Mouse (Mus musculus) mouse trophoblast stem cell (cell line): ENCODE measurements around the gene Cpox.
"Not testable (repeated sequence)": the region's sequence is repeated elsewhere in the genome, so short reads cannot be mapped to it uniquely, and the experiment has no call there.

ENCODE experiments used
- in situ Hi-C, 2 experiments: fragments of 300-500 bp; cut with MseI, MboI; formaldehyde crosslinking; loops; 2 replicates in 1 of 2; 3 replicates in 1 of 2; pipeline ENCODE4 v1.15.1; 2025

The Cpox gene

GRCm38 (mm10) chr16:58669917-58670630 is at the start of gene Cpox:
Cpox (plus strand) TSS chr16:58670292.
- in situ Hi-C loops: no loop called here

GRCm38 (mm10) chr16:58622377-58622776 is 47.7 kb upstream of the Cpox start:
- in situ Hi-C loops: loop anchor here (10.0 kb wide), 2 partner anchors 158 to 168 kb away; no protein-coding TSS in a partner anchor

GRCm38 (mm10) chr16:58623114-58623513 is 47.0 kb upstream of the Cpox start:
- in situ Hi-C loops: loop anchor here (10.0 kb wide), 2 partner anchors 158 to 168 kb away; no protein-coding TSS in a partner anchor

- in situ Hi-C loops: loop anchor here (10.0 kb wide), 2 partner anchors 159 to 169 kb away; no protein-coding TSS in a partner anchor
Observed at GRCm38 (mm10) chr16:58623944-58624343, 46.1 kb upstream of the Cpox start.

GRCm38 (mm10) chr16:58627597-58628335 is 42.3 kb upstream of the Cpox start:
- in situ Hi-C loops: loop anchor here (10.0 kb wide), 2 partner anchors 163 to 173 kb away; no protein-coding TSS in a partner anchor

- in situ Hi-C loops: loop anchor here (10.0 kb wide), 2 partner anchors 164 to 174 kb away; no protein-coding TSS in a partner anchor
Observed at GRCm38 (mm10) chr16:58628336-58628680, 41.8 kb upstream of the Cpox start.

- in situ Hi-C loops: loop anchor here (10.0 kb wide), 2 partner anchors 164 to 174 kb away; no protein-coding TSS in a partner anchor
Observed at GRCm38 (mm10) chr16:58628968-58629367, 41.1 kb upstream of the Cpox start.

- in situ Hi-C loops: loop anchor here (10.0 kb wide), 2 partner anchors 165 to 175 kb away; no protein-coding TSS in a partner anchor
Observed at GRCm38 (mm10) chr16:58629736-58630135, 40.4 kb upstream of the Cpox start.

- in situ Hi-C loops: no loop called here
Observed at GRCm38 (mm10) chr16:58635866-58636265, 34.2 kb upstream of the Cpox start.

- in situ Hi-C loops: no loop called here
Observed at GRCm38 (mm10) chr16:58637448-58637847, 32.6 kb upstream of the Cpox start.

- in situ Hi-C loops: no loop called here
Observed at GRCm38 (mm10) chr16:58638016-58638415, 32.1 kb upstream of the Cpox start.

GRCm38 (mm10) chr16:58638689-58639175 is 31.4 kb upstream of the Cpox start, which contains the start of gene E330017A01Rik:
E330017A01Rik (minus strand) TSS chr16:58638739.
- in situ Hi-C loops: no loop called here

GRCm38 (mm10) chr16:58649979-58650378 is 20.1 kb upstream of the Cpox start:
- in situ Hi-C loops: no loop called here

GRCm38 (mm10) chr16:58655751-58656150 is 14.3 kb upstream of the Cpox start:
- in situ Hi-C loops: no loop called here

GRCm38 (mm10) chr16:58656526-58656925 is 13.6 kb upstream of the Cpox start:
- in situ Hi-C loops: no loop called here

- in situ Hi-C loops: no loop called here
Observed at GRCm38 (mm10) chr16:58658668-58659067, 11.4 kb upstream of the Cpox start.

GRCm38 (mm10) chr16:58661826-58662225 is 8.3 kb upstream of the Cpox start:
- in situ Hi-C loops: no loop called here

GRCm38 (mm10) chr16:58662287-58662791 is 7.8 kb upstream of the Cpox start:
- in situ Hi-C loops: no loop called here

GRCm38 (mm10) chr16:58663021-58663420 is 7.1 kb upstream of the Cpox start:
- in situ Hi-C loops: no loop called here

GRCm38 (mm10) chr16:58663816-58664215 is 6.3 kb upstream of the Cpox start:
- in situ Hi-C loops: no loop called here

- in situ Hi-C loops: not testable (repeated sequence)
Observed at GRCm38 (mm10) chr16:58665137-58665536, 5.0 kb upstream of the Cpox start.

- in situ Hi-C loops: not testable (repeated sequence)
Observed at GRCm38 (mm10) chr16:58666681-58667080, 3.4 kb upstream of the Cpox start.
